Mouse (Mus musculus): ENCODE measurements around the gene Galnt7.

DNA sequence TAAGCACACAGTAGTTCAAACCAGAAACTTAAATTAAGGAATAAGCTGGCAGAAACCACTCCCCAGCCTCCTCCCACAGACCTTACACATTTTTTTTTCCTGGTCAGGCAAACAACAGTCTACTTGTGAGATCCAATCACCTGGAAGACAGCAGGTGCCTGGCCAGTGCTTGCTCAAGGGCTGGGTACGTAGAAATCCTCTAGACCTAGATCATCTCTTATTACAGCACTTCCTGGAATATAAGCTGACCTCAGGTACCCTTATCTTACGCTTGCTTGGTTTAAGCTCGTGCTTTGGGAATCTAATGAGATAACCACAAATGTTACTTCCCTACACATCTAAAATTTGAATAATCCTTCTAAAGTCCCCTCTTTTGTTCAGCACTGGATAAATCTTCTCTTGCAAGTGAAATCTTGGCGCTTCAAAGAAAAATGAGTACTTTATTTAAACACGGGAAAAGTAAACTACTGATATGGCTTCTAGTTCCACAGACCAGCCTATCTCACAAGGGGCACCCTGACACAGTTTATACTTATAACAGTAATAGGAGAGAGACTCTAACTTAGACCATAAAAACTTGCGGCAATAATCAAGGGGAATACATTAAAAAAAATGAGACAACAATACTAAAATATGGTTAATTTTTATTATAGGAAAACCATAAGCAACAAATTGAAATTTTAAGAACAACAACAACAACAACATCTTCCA is 58.5 kb downstream of the Galnt7 start:
- TF ChIP-seq ZNF384 (IDR thresholded peaks at IDR 0.05; ENCODE audit: low read depth, low read length) (no peak), HCFC1 (IDR thresholded peaks at IDR 0.05; ENCODE audit: borderline replicate concordance, insufficient read depth, low read length) (no peak), CHD2 (IDR thresholded peaks at IDR 0.05; ENCODE audit: low read depth, low read length) (no peak), MAFK (IDR thresholded peaks at IDR 0.05; ENCODE audit: insufficient read depth, low read depth, low read length) (no peak)

Measured in ES-E14 (cell line).